Mouse (Mus musculus): ENCODE data around the gene Mprip.

DNA sequence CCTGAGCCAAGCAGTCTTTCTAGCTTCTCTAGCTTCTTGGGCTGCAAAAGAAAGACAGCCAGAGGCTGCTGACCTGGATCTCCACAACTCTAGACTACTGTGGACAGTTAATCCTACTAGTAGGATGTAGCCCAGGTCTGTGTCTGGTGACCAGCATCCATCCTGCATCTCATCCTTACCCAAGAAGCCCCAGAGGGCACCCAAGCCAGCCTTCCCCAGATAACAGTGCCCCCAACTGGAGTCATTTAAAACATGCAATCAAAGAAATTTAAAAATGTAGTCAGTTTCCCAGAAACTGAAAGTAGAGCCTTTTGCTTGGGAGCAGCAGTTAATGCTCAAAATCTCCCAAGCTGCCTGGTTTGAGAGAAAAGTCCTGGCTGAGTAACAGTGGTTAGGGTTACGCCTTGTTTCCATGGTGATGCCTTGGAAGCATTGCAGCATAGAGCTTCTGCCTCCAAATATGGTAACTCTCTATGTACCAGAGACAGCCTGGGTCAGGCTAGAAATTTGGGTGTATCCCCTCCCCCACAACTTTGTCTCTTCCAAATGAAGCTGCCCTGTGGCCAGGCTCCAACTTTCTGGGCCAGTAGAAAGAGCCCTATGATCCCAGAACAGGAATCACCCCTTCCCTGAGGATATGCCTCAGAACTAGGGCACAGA is 71.4 kb downstream of the Mprip start:
- no peak for TF ChIP-seq TAL1 (IDR thresholded peaks at IDR 0.05; ENCODE audit: low read length)
- no peak for TF ChIP-seq GATA1 (IDR thresholded peaks at IDR 0.05; ENCODE audit: low read length)

All from erythroblast, embryonic 14.5 days (primary cell).